Mouse (Mus musculus) liver (tissue): Measurements from ENCODE around the gene Cdk18.
"Not testable (repeated sequence)": the region's sequence is repeated elsewhere in the genome, so short reads cannot be mapped to it uniquely, and the experiment has no call there.

Source experiments
- DNase-seq: peaks from one replicate; pipeline ENCODE4 v3.0.0-alpha.2; 2020; ENCODE audit warnings: mixed read lengths

Cdk18 gene

GRCm38 (mm10) chr1:132139416-132139864 lies at the start of gene Cdk18:
Gene Cdk18 (minus strand): TSS chr1:132139684.
- DNase-seq: peak; percentile 67

- no peak for DNase-seq
These were observed 49.7 kb upstream of the Cdk18 start for GRCm38 (mm10) chr1:132189231-132189630.

GRCm38 (mm10) chr1:132188442-132189066 lies 49.1 kb upstream of the Cdk18 start:
- no peak for DNase-seq

- DNase-seq: no peak
These were observed 46.8 kb upstream of the Cdk18 start for GRCm38 (mm10) chr1:132186303-132186702.

- DNase-seq: no peak
These were observed 32.1 kb upstream of the Cdk18 start for GRCm38 (mm10) chr1:132171619-132172018.

GRCm38 (mm10) chr1:132170698-132171097 lies 31.2 kb upstream of the Cdk18 start:
- no peak for DNase-seq

- DNase-seq: peak; percentile 57
These were observed 28.8 kb upstream of the Cdk18 start for GRCm38 (mm10) chr1:132168115-132168767.

GRCm38 (mm10) chr1:132165859-132166258 lies 26.4 kb upstream of the Cdk18 start:
- peak; percentile 40 for DNase-seq

GRCm38 (mm10) chr1:132164780-132165518 lies 25.5 kb upstream of the Cdk18 start:
- DNase-seq: no peak

GRCm38 (mm10) chr1:132162618-132163017 lies 23.1 kb upstream of the Cdk18 start:
- DNase-seq: not testable (repeated sequence)

- DNase-seq: no peak
These were observed 21.9 kb upstream of the Cdk18 start for GRCm38 (mm10) chr1:132161211-132161880.

GRCm38 (mm10) chr1:132159681-132160080 lies 20.2 kb upstream of the Cdk18 start:
- DNase-seq: no peak

GRCm38 (mm10) chr1:132158741-132159140 lies 19.3 kb upstream of the Cdk18 start:
- DNase-seq: no peak

GRCm38 (mm10) chr1:132157808-132158207 lies 18.3 kb upstream of the Cdk18 start:
- DNase-seq: no peak

- DNase-seq: peak; percentile 77
These were observed 17.7 kb upstream of the Cdk18 start for GRCm38 (mm10) chr1:132157016-132157781.

GRCm38 (mm10) chr1:132155737-132156136 lies 16.3 kb upstream of the Cdk18 start:
- peak; percentile 78 for DNase-seq

- no peak for DNase-seq
These were observed 14.2 kb upstream of the Cdk18 start for GRCm38 (mm10) chr1:132153691-132154090.

GRCm38 (mm10) chr1:132153086-132153690 lies 13.7 kb upstream of the Cdk18 start:
- DNase-seq: no peak

- no peak for DNase-seq
These were observed 12.4 kb upstream of the Cdk18 start for GRCm38 (mm10) chr1:132151908-132152307.

- no peak for DNase-seq
These were observed 11.5 kb upstream of the Cdk18 start for GRCm38 (mm10) chr1:132150817-132151601.

GRCm38 (mm10) chr1:132150171-132150570 lies 10.7 kb upstream of the Cdk18 start:
- no peak for DNase-seq
